22 mouse cellular contexts compared by ENCODE assay signal in genomic region chr5:102599102-102599501, GRCm38 (mm10).
DNase-seq lines count a peak whose midpoint lies in the region; ATAC-seq lines count a peak whose summit lies in the region.
"Had no signal": no experiment of that assay in that cellular context is flagged by ENCODE, and none has a peak within 500 bp of the region (broad histone marks: within the 10 kb centered on the region; RNA-seq: fewer than 3 reads in every experiment).

No protein-coding gene starts in this region.

- H3K4me3 ChIP-seq in liver, embryonic 16.5 days (ENCODE audit: low read depth, low read length): no peak overlapping the region
- H3K4me3 ChIP-seq in lung, embryonic 16.5 days (ENCODE audit: low read length): no peak overlapping the region
- no peak overlapping the region for H3K4me3 ChIP-seq in intestine, embryonic 16.5 days (ENCODE audit: low read length)
- H3K4me3 ChIP-seq in stomach, embryonic 16.5 days (replicated peaks; ENCODE audit: low read length): no peak overlapping the region
- H3K4me3 ChIP-seq: embryonic facial prominence, embryonic 12.5 days; embryonic facial prominence, embryonic 15.5 days; gastrocnemius, adult 2 months; hindbrain, embryonic 12.5 days had no signal

- no peaks in the 10 kb centered on the region for H3K27me3 ChIP-seq in liver, embryonic 16.5 days (ENCODE audit: control insufficient read depth, insufficient read depth, low read depth, low read length)
- no peaks in the 10 kb centered on the region for H3K27me3 ChIP-seq in lung, embryonic 16.5 days (ENCODE audit: control insufficient read depth, insufficient read depth, low read depth, low read length)
- no peaks in the 10 kb centered on the region for H3K27me3 ChIP-seq in intestine, embryonic 16.5 days (replicated peaks; ENCODE audit: control insufficient read depth, insufficient read depth, low read length)
- no peaks in the 10 kb centered on the region for H3K27me3 ChIP-seq in stomach, embryonic 16.5 days (ENCODE audit: control insufficient read depth, insufficient read depth, low read length)
- H3K27me3 ChIP-seq: embryonic facial prominence, embryonic 12.5 days; embryonic facial prominence, embryonic 15.5 days; hindbrain, embryonic 12.5 days had no signal

- H3K9ac ChIP-seq in liver, embryonic 16.5 days (ENCODE audit: low read depth, low read length): no peak overlapping the region
- no peak overlapping the region for H3K9ac ChIP-seq in lung, embryonic 16.5 days (ENCODE audit: low read length)
- no peak overlapping the region for H3K9ac ChIP-seq in intestine, embryonic 16.5 days (ENCODE audit: low read depth, low read length)
- H3K9ac ChIP-seq in stomach, embryonic 16.5 days (ENCODE audit: low read length): no peak overlapping the region
- H3K9ac ChIP-seq: embryonic facial prominence, embryonic 12.5 days; embryonic facial prominence, embryonic 15.5 days; forebrain, postnatal 0 days; hindbrain, embryonic 12.5 days had no signal

- no peak overlapping the region for H3K4me2 ChIP-seq in liver, embryonic 16.5 days (ENCODE audit: low read depth, low read length)
- no peak overlapping the region for H3K4me2 ChIP-seq in lung, embryonic 16.5 days (ENCODE audit: low read depth, low read length)
- H3K4me2 ChIP-seq in intestine, embryonic 16.5 days (ENCODE audit: low read depth, low read length): no peak overlapping the region
- H3K4me2 ChIP-seq in stomach, embryonic 16.5 days (ENCODE audit: low read depth, low read length): no peak overlapping the region
- H3K4me2 ChIP-seq: embryonic facial prominence, embryonic 12.5 days; embryonic facial prominence, embryonic 15.5 days; heart, embryonic 11.5 days; hindbrain, embryonic 12.5 days had no signal

- peak; percentile 68; the same call in 1 of the 2 replicates for ATAC-seq in liver, embryonic 16.5 days (ENCODE audit: low read depth)
- peak; percentile 56; the same call in 1 of the 2 replicates for ATAC-seq in lung, embryonic 16.5 days (ENCODE audit: low read depth)
- ATAC-seq in intestine, embryonic 16.5 days: peak; percentile 84
- ATAC-seq in stomach, embryonic 16.5 days (ENCODE audit: insufficient read depth, low FRiP score): peak; percentile 25; the same call in 1 of the 2 replicates
- ATAC-seq: CD4-positive, CD25-positive, alpha-beta regulatory T cell, adult 4 months; forebrain, embryonic 14.5 days; forebrain, postnatal 0 days had no signal

- H3K36me3 ChIP-seq in liver, embryonic 16.5 days (ENCODE audit: control insufficient read depth, insufficient read depth): no peaks in the 10 kb centered on the region
- no peaks in the 10 kb centered on the region for H3K36me3 ChIP-seq in lung, embryonic 16.5 days (ENCODE audit: control insufficient read depth, insufficient read depth, low read length)
- no peaks in the 10 kb centered on the region for H3K36me3 ChIP-seq in intestine, embryonic 16.5 days (ENCODE audit: control insufficient read depth, insufficient read depth, low read length)
- H3K36me3 ChIP-seq in stomach, embryonic 16.5 days (ENCODE audit: control insufficient read depth, insufficient read depth, low read length): no peaks in the 10 kb centered on the region
- H3K36me3 ChIP-seq: embryonic facial prominence, embryonic 12.5 days; embryonic facial prominence, embryonic 15.5 days; hindbrain, embryonic 12.5 days had no signal

- DNase-seq in liver: no peak
- DNase-seq in lung, postnatal 10 days: no peak
- DNase-seq: adrenal gland, adult 2 months; adrenal gland, postnatal 14 days; cerebellum, adult 11 months; cerebellum, adult 2 months; cerebellum, adult 9-11 months; cerebellum, postnatal 25 days; forebrain, postnatal 0 days; gastrocnemius, adult 2 months; gastrocnemius, postnatal 14 days; heart, adult 11 months had no signal

- H3K4me1 ChIP-seq in liver, embryonic 16.5 days (ENCODE audit: control insufficient read depth, low read depth, low read length): no peaks in the 10 kb centered on the region
- no peaks in the 10 kb centered on the region for H3K4me1 ChIP-seq in lung, embryonic 16.5 days (replicated peaks; ENCODE audit: control insufficient read depth, insufficient read depth, low read length)
- H3K4me1 ChIP-seq in intestine, embryonic 16.5 days (ENCODE audit: control insufficient read depth, insufficient read depth, low read length): no peaks in the 10 kb centered on the region
- no peaks in the 10 kb centered on the region for H3K4me1 ChIP-seq in stomach, embryonic 16.5 days (ENCODE audit: control insufficient read depth, insufficient read depth, low read length)
- H3K4me1 ChIP-seq: embryonic facial prominence, embryonic 12.5 days; embryonic facial prominence, embryonic 15.5 days; hindbrain, embryonic 12.5 days had no signal

- H3K27ac ChIP-seq in liver, embryonic 16.5 days (ENCODE audit: low read length): no peak overlapping the region
- H3K27ac ChIP-seq in lung, embryonic 16.5 days (ENCODE audit: low read length): no peak overlapping the region
- no peak overlapping the region for H3K27ac ChIP-seq in intestine, embryonic 16.5 days (ENCODE audit: low read length)
- H3K27ac ChIP-seq in stomach, embryonic 16.5 days (ENCODE audit: low read length): no peak overlapping the region
- H3K27ac ChIP-seq: embryonic facial prominence, embryonic 12.5 days; embryonic facial prominence, embryonic 15.5 days; gastrocnemius, adult 2 months; hindbrain, embryonic 12.5 days had no signal

- 50% methylated on average over 1 of the region's 1 CpGs for WGBS in liver, embryonic 16.5 days (ENCODE audit: insufficient replicate concordance)
- WGBS in lung, embryonic 16.5 days: 41% methylated on average over 1 of the region's 1 CpGs
- 68% methylated on average over 1 of the region's 1 CpGs for WGBS in intestine, embryonic 16.5 days
- WGBS in stomach, embryonic 16.5 days: 61% methylated on average over 1 of the region's 1 CpGs

- no peaks in the 10 kb centered on the region for H3K9me3 ChIP-seq in liver, embryonic 16.5 days (replicated peaks; ENCODE audit: control insufficient read depth, low read length)
- H3K9me3 ChIP-seq in lung, embryonic 16.5 days (ENCODE audit: control insufficient read depth, low read length): no peaks in the 10 kb centered on the region
- no peaks in the 10 kb centered on the region for H3K9me3 ChIP-seq in intestine, embryonic 16.5 days (ENCODE audit: control insufficient read depth, low read length)
- no peaks in the 10 kb centered on the region for H3K9me3 ChIP-seq in stomach, embryonic 16.5 days (replicated peaks; ENCODE audit: control insufficient read depth, low read length)
- H3K9me3 ChIP-seq: embryonic facial prominence, embryonic 12.5 days; embryonic facial prominence, embryonic 15.5 days; hindbrain, embryonic 12.5 days had no signal

Comparison
In these comparisons a context has a peak if more than half of its experiments do, and no peak if none do; other contexts are left out.
1. ATAC-seq: peak in every context shown above with its lines; median percentile 84 in intestine, embryonic 16.5 days; 68 in liver, embryonic 16.5 days; 56 in lung, embryonic 16.5 days; 25 in stomach, embryonic 16.5 days.